Mouse (Mus musculus): ENCODE results near the gene Trp53tg5. TPM values are rescaled to one million over a fixed set of nuclear protein-coding genes. Genes with fewer than 3 reads are reported as not detected.

Trp53tg5 gene
- total RNA-seq, 1 experiment from 2014 or later: not detected

- no peak for ATAC-seq (ENCODE audit: extremely low read depth, insufficient number of reproducible peaks, low FRiP score, poor library complexity, severe bottlenecking)
These were observed 24.3 kb upstream of the Trp53tg5 start for GRCm38 (mm10) chr2:164497691-164498268.

DNA sequence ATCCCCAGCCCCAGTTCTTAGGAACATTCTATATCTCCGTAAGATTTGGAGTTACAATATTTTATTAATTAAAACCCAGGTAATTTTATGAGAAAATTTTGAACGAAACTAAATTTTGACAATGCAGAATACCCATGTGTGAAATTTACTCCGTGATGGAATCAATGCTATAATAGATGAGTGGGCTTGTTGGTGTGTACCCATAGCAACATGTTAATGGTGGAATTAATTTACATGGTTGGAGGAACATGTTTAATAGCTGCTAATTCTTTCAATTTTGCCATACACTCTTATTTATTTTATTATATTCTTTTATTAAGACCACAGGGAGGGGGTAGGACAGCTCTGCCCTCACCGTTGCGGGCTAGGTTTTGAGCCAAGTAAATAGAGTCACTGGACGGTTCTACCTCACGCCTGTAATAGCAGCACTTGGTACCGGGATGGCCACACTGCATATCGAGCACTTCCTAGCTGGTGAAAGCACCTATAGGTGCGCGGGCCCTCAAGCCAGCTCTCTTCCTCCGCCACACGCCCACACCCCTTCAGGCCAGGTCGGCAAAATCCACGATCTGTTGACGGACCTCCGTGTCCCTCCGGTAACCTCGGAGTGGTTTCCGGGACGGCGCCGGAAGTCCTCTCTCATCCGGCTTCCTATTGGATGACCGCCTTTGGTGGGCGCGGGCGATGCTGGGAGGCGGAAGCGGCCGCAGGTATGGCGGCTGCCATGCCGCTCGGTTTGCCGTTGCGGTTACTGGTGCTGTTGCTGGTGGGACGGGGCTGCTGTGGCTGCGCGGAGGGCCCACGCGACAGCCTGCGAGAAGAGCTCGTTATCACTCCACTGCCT lies 23.5 kb upstream of the Trp53tg5 start, which contains the start of gene Pigt:
Pigt (plus strand) TSS at position 674 of the 844 bp plus-strand sequence.
- peak; percentile 94 for ATAC-seq (ENCODE audit: extremely low read depth, insufficient number of reproducible peaks, low FRiP score, poor library complexity, severe bottlenecking)

- ATAC-seq (ENCODE audit: extremely low read depth, insufficient number of reproducible peaks, low FRiP score, poor library complexity, severe bottlenecking): no peak
These were observed 22.8 kb upstream of the Trp53tg5 start for GRCm38 (mm10) chr2:164496331-164496730.

- no peak for ATAC-seq (ENCODE audit: extremely low read depth, insufficient number of reproducible peaks, low FRiP score, poor library complexity, severe bottlenecking)
These were observed 20.6 kb upstream of the Trp53tg5 start for GRCm38 (mm10) chr2:164494126-164494525.

- no peak for ATAC-seq (ENCODE audit: extremely low read depth, insufficient number of reproducible peaks, low FRiP score, poor library complexity, severe bottlenecking)
These were observed 14.3 kb upstream of the Trp53tg5 start for GRCm38 (mm10) chr2:164487812-164488211.

DNA sequence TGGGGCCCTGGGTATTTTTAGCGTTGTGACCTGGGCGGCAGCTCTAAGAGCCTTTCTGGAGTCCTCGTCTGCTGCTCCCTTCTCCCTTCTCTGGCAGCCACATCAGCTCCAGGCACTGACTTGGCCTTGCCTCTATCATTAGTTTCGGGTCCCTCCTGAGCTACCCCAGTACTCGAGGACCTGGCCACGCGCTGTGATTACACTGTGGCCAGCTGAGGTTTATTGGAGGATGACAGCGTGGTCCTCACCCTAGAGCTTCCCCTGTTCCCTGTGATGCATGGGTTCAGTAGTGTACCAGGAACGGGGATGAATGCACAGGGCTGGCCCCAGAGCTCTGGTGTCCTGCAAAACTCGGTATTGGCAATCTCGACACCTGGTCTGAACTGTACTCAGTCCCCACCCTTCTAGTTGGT lies 13.6 kb upstream of the Trp53tg5 start:
- no peak for ATAC-seq (ENCODE audit: extremely low read depth, insufficient number of reproducible peaks, low FRiP score, poor library complexity, severe bottlenecking)

DNA sequence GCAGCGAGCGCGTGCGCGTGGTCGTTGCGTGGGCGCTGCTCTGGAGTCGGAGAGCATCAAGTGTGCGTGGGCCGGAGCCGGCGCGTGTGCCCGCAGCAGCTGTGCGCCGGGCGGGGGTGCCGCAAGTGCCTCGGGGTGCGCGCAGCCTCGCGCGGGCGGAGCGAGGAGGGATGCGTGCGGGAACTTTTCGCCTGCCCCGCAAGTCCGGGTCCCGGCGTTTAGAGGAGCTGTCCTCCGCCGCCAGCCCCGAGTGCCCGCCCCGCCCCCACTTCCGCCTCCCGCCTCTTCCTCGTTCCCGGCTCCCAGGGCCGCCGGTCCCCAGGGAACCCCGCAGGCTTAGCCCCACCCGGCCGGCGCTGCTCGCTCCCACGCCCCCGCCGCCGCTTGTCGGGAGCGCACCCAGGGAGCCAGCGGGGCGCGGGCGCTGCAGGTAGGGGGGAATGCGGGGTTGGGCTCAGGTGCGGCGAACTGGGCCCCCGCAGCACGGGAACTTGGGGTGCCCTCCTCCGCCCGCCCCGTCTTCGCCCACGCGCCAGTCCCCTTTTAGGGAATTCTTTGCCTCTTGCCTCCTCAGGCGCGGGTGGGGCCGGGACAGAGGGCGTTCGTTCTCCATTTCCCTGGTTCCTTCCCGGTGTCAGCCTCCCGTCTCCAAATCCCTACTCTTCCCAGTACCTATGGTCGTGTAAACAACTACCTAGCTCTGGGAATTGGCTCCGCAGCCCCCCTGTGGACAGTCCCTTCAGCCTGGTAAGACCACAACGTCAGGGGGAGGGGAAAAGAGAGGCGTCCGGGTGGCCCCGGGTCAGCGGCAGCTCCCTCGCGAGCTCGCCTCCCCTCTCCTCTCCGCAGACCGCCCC lies 13.0 kb upstream of the Trp53tg5 start:
- ATAC-seq (ENCODE audit: extremely low read depth, insufficient number of reproducible peaks, low FRiP score, poor library complexity, severe bottlenecking): no peak; the same call in 1 of the 2 replicates

GRCm38 (mm10) chr2:164485681-164486257 lies 12.2 kb upstream of the Trp53tg5 start, which contains the start of gene Dbndd2:
TSS of gene Dbndd2 (plus strand) at chr2:164486106.
- ATAC-seq (ENCODE audit: extremely low read depth, insufficient number of reproducible peaks, low FRiP score, poor library complexity, severe bottlenecking): 0 out of 2 replicates have a peak, but pooled peaks have one; percentile 22

DNA sequence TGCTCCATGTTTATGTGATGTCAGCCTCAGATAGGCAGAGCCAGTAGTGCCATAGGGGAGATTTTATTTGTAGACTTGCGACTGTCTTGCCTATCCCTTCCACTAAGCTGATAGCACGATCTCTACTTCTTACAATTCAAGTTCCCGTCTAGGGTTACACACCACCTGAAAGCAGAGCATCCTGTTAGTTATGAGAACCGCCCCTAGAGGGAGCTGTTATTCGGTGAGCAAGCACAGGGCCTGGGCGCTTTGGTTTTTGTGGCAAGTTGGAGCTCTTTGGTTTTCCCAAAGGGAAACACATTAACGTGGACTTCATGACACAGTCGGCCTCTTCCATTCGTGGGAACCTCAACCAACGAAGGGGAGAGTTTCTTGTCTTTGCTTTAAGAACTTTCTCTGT lies 3.3 kb downstream of the Trp53tg5 start:
- ATAC-seq (ENCODE audit: extremely low read depth, insufficient number of reproducible peaks, low FRiP score, poor library complexity, severe bottlenecking): peak; percentile 68

- no peak for ATAC-seq (ENCODE audit: extremely low read depth, insufficient number of reproducible peaks, low FRiP score, poor library complexity, severe bottlenecking)
These were observed 6.7 kb downstream of the Trp53tg5 start for GRCm38 (mm10) chr2:164466787-164467186.

DNA sequence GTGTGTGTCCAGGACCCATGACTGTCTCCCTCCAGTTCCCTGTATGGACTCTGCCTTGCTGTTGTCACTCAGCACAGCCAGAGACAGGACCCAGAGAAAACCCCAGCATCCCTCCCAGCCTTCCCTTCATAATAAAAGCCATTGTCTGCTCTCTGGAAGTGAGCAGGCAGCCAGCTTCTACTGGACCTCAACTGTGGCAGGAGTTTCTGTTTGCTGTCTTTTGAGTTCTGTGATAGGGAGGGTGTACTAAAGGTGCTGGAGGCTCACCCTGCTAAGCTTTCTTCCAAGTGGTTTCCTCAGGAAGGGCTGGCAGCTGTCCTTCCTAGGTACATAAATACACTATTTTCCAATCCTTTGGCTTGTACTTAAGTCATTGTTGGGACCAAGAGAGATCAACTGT lies 8.4 kb downstream of the Trp53tg5 start:
- no peak for ATAC-seq (ENCODE audit: extremely low read depth, insufficient number of reproducible peaks, low FRiP score, poor library complexity, severe bottlenecking)

- peak; percentile 94 for ATAC-seq (ENCODE audit: extremely low read depth, insufficient number of reproducible peaks, low FRiP score, poor library complexity, severe bottlenecking)
These were observed 12.6 kb downstream of the Trp53tg5 start, which contains the start of gene Gm20458 for GRCm38 (mm10) chr2:164460745-164461551. TSS of gene Gm20458 (plus strand) at chr2:164460967.

DNA sequence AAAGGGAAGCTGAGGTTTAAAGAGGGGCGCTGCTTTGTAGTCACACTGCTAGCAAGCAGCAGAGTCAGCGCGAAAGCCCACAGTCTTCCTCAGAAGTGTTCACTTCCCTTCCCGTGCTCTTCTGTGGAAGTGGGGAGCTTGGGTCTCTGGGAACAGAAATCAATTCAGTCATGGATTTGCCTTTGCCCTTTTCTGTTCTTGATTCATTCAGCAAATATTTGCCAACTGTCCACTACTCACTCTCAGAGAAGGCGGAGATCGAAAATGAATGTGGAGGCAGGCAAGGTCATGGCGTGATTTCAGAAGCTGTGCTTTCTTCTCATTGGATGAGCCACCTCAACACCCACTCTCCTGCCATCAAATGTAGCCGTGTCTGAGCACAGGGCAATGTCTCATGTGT lies 15.0 kb downstream of the Trp53tg5 start:
- no peak for ATAC-seq (ENCODE audit: extremely low read depth, insufficient number of reproducible peaks, low FRiP score, poor library complexity, severe bottlenecking)

DNA sequence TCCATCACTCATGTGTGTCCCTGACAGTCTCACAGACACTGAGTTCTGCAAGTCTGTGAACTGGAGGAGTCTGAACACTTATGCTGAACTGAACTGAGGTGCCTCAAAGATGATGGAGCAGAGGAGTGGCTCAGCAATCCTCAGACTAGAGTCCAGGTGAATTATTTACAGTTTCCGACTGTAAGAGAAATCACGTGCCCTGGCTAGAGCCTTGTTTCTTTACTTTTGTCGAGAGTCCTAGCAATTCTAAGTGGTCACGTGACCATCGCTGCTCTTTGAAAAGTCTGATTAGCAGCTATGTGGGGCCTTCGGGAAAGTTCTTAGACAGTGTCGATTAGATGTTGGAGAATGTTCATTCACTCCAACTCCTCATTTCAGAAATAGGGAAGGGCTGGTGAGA lies 15.6 kb downstream of the Trp53tg5 start:
- no peak for ATAC-seq (ENCODE audit: extremely low read depth, insufficient number of reproducible peaks, low FRiP score, poor library complexity, severe bottlenecking)

- ATAC-seq (ENCODE audit: extremely low read depth, insufficient number of reproducible peaks, low FRiP score, poor library complexity, severe bottlenecking): no peak
These were observed 16.6 kb downstream of the Trp53tg5 start, which contains the start of gene Sys1 for GRCm38 (mm10) chr2:164456864-164457300. TSS of gene Sys1 (plus strand) at chr2:164456964.

DNA sequence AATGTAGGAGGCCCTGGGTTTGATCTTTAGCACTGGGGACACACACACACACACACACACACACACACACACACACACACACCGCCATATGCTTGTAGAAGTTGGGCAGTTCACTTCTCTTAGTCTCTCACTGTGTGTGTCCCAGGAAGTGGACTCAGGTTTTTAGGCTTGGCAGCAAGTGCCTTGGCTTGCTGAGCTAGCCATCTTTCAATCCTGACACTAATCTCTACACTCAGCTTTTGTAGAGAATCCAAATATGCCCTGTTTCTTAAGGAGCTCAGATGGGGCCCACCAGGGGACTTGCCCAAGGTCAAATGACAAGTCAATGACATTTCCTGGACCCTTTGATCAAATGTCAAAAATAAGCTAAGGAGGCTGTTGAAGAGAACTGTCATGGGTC lies 17.1 kb downstream of the Trp53tg5 start:
- ATAC-seq (ENCODE audit: extremely low read depth, insufficient number of reproducible peaks, low FRiP score, poor library complexity, severe bottlenecking): no peak

- no peak for ATAC-seq (ENCODE audit: extremely low read depth, insufficient number of reproducible peaks, low FRiP score, poor library complexity, severe bottlenecking)
These were observed 17.9 kb downstream of the Trp53tg5 start for GRCm38 (mm10) chr2:164455421-164456190.

All from neutrophil, adult 5-6 weeks (primary cell).